Mouse (Mus musculus) neural tube, embryonic 14.5 days (tissue): ENCODE data around the gene Ttll5. TPM values are rescaled to one million over a fixed set of nuclear protein-coding genes. Genes with fewer than 3 reads are reported as not detected.

Source experiments
- ATAC-seq: fragments of 200-750 bp; cut with Nextera tagmentation; 2 replicates; pipeline ENCODE4 v1.8.0; 2017; ENCODE audit warnings: low read depth, mild to moderate bottlenecking, moderate TSS enrichment, moderate library complexity
- H3K27ac ChIP-seq: fragments of 300-500 bp; sonication (generic); 2 replicates; pipeline ENCODE4 v1.5.1; 2014; ENCODE audit warnings: low read depth, mild to moderate bottlenecking, control low read depth, low read length, moderate library complexity, mixed read lengths
- H3K27me3 ChIP-seq: fragments of 300-500 bp; sonication (generic); 2 replicates; pipeline ENCODE4 v1.6.1; 2014; ENCODE audit warnings: low read length; ENCODE audit not compliant: control insufficient read depth, insufficient read depth
- H3K36me3 ChIP-seq: fragments of 300-500 bp; sonication (generic); 2 replicates; pipeline ENCODE4 v1.6.1; 2014; ENCODE audit warnings: low read length, mixed read lengths; ENCODE audit not compliant: control insufficient read depth, insufficient read depth
- H3K4me1 ChIP-seq: fragments of 300-500 bp; sonication (generic); 2 replicates; pipeline ENCODE4 v1.6.1; 2014; ENCODE audit warnings: low read length; ENCODE audit not compliant: control insufficient read depth, insufficient read depth
- H3K4me2 ChIP-seq: fragments of 300-500 bp; sonication (generic); 2 replicates; pipeline ENCODE4 v1.6.1; 2014; ENCODE audit warnings: mild to moderate bottlenecking, low read depth, low read length, control low read depth
- H3K4me3 ChIP-seq: fragments of 300-500 bp; sonication (generic); 2 replicates; pipeline ENCODE4 v1.5.1; 2014; ENCODE audit warnings: low read depth, low read length, control low read depth, mixed read lengths
- H3K9ac ChIP-seq: fragments of 300-500 bp; sonication (generic); replicated peaks from 2 replicates; pipeline ENCODE4 v1.6.1; 2014; ENCODE audit warnings: low read depth, mild to moderate bottlenecking, control low read depth, low read length, mixed read lengths
- H3K9me3 ChIP-seq: fragments of 300-500 bp; sonication (generic); 2 replicates; pipeline ENCODE4 v1.6.1; 2016; ENCODE audit warnings: low read length; ENCODE audit not compliant: control insufficient read depth
- whole genome bisulfite sequencing: fragments of 180-500 bp; shearing (Covaris S2); extraction: QIAGEN DNeasy Blood & Tissue Kit; methylation state at CpG from one replicate; pipeline ENCODE4 v1.1.7; 2014; 5-methylcytosine and 5-hydroxymethylcytosine counted together
- polyA plus RNA-seq: library from polyadenylated mRNA; unstranded; fragments of >200 nt; fragmentation: Nextera tagmentation; extraction: Ambion mirVana; gene quantifications from 2 replicates; pipeline ENCODE4 v1.2.1, GENCODE M21; 2014

The Ttll5 gene
- polyA plus RNA-seq, 1 experiment from 2014 or later = 18.0 TPM

GRCm38 (mm10) chr12:85951036-85951435 lies 126.6 kb downstream of the Ttll5 start:
- Histone ChIP-seq H3K4me1 (no peaks in the 10 kb centered on the region), H3K4me3 (no peak overlapping the region), H3K4me2 (no peak overlapping the region), H3K36me3 (no peaks in the 10 kb centered on the region), H3K27ac (no peak overlapping the region), H3K9me3 (no peaks in the 10 kb centered on the region), H3K9ac (no peak overlapping the region), H3K27me3 (no peaks in the 10 kb centered on the region)
- ATAC-seq = no peak
- 91% methylated on average over 4 of the region's 4 CpGs for WGBS

GRCm38 (mm10) chr12:85951822-85952221 lies 127.4 kb downstream of the Ttll5 start:
- 98% methylated on average over 1 of the region's 1 CpGs for WGBS
- Histone ChIP-seq H3K27ac (no peak overlapping the region), H3K4me3 (no peak overlapping the region), H3K4me1 (no peaks in the 10 kb centered on the region), H3K4me2 (no peak overlapping the region), H3K27me3 (no peaks in the 10 kb centered on the region), H3K9me3 (no peaks in the 10 kb centered on the region), H3K36me3 (no peaks in the 10 kb centered on the region), H3K9ac (no peak overlapping the region)
- ATAC-seq = no peak

DNA sequence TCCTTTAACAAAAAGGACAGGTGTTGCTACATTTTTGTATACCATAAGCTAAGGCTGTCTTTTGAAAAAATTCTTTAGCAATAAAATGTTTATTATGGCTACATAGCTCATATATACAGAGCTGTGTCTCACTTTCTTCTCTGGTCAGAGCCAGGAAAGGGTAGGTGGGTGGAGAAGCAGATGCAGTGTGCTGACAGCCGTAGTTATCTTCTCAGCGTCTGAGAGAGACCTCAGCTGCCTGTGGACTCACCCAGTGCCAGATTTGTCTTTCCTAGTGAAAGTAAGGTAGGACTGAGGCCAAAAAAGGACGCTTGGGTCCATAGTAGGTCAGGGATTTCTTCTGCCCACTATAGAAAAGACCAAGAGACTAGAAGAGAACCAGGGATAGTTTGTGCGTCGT lies 127.9 kb downstream of the Ttll5 start:
- ATAC-seq = no peak
- H3K27ac ChIP-seq = no peak overlapping the region
- H3K9me3 ChIP-seq = no peaks in the 10 kb centered on the region
- H3K27me3 ChIP-seq = no peaks in the 10 kb centered on the region
- H3K36me3 ChIP-seq = no peaks in the 10 kb centered on the region
- no peak overlapping the region for H3K4me2 ChIP-seq
- H3K4me3 ChIP-seq = no peak overlapping the region
- no peaks in the 10 kb centered on the region for H3K4me1 ChIP-seq
- 98% methylated on average over 5 of the region's 5 CpGs for WGBS
- no peak overlapping the region for H3K9ac ChIP-seq

DNA sequence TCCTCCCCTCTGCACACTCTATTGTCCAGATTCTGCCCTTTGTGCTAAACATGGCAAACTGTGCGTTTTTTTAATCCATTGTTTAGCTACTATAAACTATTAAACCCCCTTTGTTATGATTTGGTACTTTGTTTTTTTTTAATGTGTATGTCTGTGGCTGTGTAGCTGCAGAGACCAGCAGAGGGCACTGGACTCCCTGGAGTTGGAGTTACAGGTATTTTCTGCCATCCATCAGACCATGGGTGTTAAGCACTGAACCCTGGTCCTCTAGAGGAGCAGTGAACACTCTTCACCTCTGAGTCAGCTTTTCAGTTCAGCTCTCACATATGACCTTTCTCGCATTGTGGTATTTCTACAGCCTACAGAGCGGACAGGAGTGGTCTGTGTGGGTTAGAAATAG lies 129.7 kb downstream of the Ttll5 start:
- no peaks in the 10 kb centered on the region for H3K36me3 ChIP-seq
- 89% methylated on average over 3 of the region's 3 CpGs for WGBS
- H3K9me3 ChIP-seq = no peaks in the 10 kb centered on the region
- H3K27ac ChIP-seq = no peak overlapping the region
- no peaks in the 10 kb centered on the region for H3K27me3 ChIP-seq
- no peak for ATAC-seq
- no peak overlapping the region for H3K4me3 ChIP-seq
- H3K9ac ChIP-seq = no peak overlapping the region
- H3K4me2 ChIP-seq = no peak overlapping the region
- H3K4me1 ChIP-seq = no peaks in the 10 kb centered on the region

DNA sequence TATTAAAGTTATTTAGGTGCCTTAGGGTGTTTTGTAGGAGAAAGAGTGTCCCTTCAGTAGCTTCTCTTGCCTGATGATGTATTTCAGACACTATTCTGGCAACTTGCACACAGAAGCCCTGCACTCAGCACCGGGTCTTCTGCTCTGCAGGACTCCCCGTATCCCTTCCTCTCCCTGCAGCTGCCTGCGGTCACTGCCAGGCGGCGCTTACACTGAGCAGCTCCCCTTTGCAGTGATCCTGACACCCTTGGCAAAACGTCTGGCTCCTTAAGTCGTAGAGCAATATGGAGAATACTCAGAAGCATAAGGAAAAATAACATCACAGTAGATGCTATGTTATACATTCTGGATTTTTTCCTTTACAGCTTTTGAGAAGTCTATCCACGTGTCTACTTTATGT lies 130.6 kb downstream of the Ttll5 start:
- Histone ChIP-seq H3K4me1 (no peaks in the 10 kb centered on the region), H3K9ac (no peak overlapping the region), H3K9me3 (no peaks in the 10 kb centered on the region), H3K27ac (no peak overlapping the region), H3K4me2 (no peak overlapping the region), H3K36me3 (no peaks in the 10 kb centered on the region), H3K4me3 (no peak overlapping the region), H3K27me3 (no peaks in the 10 kb centered on the region)
- WGBS = 73% methylated on average over 8 of the region's 8 CpGs
- ATAC-seq = no peak

DNA sequence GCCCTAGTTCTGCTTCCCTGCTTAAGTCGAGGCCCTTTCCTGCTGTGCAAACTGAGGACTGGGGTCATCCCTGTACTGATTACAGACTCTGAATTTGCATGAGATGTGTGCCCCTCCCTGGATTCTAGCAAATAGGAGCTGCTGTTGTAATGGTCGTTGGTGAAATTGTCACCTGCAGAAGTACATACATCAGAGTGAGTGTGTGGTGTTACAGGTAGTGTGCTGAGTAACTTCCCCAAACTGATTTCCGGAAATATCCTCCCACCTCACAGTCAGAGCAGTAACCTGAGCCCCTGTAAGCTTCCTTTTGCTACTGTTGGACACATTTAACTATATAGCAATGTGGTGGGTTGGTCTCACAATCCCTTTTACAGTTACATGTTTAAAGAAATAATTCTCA lies 131.2 kb downstream of the Ttll5 start:
- H3K4me1 ChIP-seq = no peaks in the 10 kb centered on the region
- H3K27me3 ChIP-seq = no peaks in the 10 kb centered on the region
- no peaks in the 10 kb centered on the region for H3K36me3 ChIP-seq
- H3K9ac ChIP-seq = no peak overlapping the region
- ATAC-seq = no peak
- H3K27ac ChIP-seq = no peak overlapping the region
- H3K9me3 ChIP-seq = no peaks in the 10 kb centered on the region
- 67% methylated on average over 3 of the region's 3 CpGs for WGBS
- no peak overlapping the region for H3K4me3 ChIP-seq
- H3K4me2 ChIP-seq = no peak overlapping the region

GRCm38 (mm10) chr12:85956251-85956650 lies 131.8 kb downstream of the Ttll5 start:
- Histone ChIP-seq H3K4me2 (no peak overlapping the region), H3K27ac (no peak overlapping the region), H3K4me3 (no peak overlapping the region), H3K27me3 (no peaks in the 10 kb centered on the region), H3K4me1 (no peaks in the 10 kb centered on the region), H3K9ac (no peak overlapping the region), H3K36me3 (no peaks in the 10 kb centered on the region), H3K9me3 (no peaks in the 10 kb centered on the region)
- no peak for ATAC-seq
- 90% methylated on average over 6 of the region's 6 CpGs for WGBS

DNA sequence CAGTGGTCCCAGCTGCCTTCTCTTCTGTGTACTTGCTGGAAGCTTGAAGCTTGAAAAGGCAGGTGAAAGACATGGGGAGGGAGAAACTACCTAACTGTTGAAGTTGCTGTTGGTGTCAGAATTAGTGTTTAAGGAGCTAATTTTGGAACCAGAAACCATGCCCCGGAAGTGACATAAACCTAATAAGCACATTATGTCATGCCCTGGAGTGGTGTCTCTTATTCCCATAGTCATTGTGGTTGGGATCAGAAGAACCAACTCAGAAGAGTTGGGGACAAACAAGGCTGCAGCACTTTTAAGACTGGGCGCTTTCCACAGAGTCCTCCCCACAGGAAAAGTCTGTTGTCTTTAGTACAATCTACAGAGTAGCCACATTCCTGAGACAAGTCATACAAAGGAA lies 134.0 kb downstream of the Ttll5 start:
- Histone ChIP-seq H3K9me3 (no peaks in the 10 kb centered on the region), H3K4me3 (no peak overlapping the region), H3K27me3 (no peaks in the 10 kb centered on the region), H3K9ac (no peak overlapping the region), H3K36me3 (no peaks in the 10 kb centered on the region), H3K4me1 (no peaks in the 10 kb centered on the region), H3K4me2 (no peak overlapping the region), H3K27ac (no peak overlapping the region)
- ATAC-seq = no peak
- 90% methylated on average over 2 of the region's 2 CpGs for WGBS

GRCm38 (mm10) chr12:85959822-85960501 lies 135.5 kb downstream of the Ttll5 start:
- H3K27me3 ChIP-seq = no peaks in the 10 kb centered on the region
- no peaks in the 10 kb centered on the region for H3K4me1 ChIP-seq
- WGBS = 36% methylated on average over 10 of the region's 10 CpGs
- no peaks in the 10 kb centered on the region for H3K9me3 ChIP-seq
- H3K36me3 ChIP-seq = no peaks in the 10 kb centered on the region
- H3K9ac ChIP-seq = no peak overlapping the region
- no peak overlapping the region for H3K4me3 ChIP-seq
- no peak overlapping the region for H3K27ac ChIP-seq
- no peak for ATAC-seq
- no peak overlapping the region for H3K4me2 ChIP-seq
